Mouse (Mus musculus): Measurements from ENCODE around the gene Mapk9.
A peak's percentile ranks its signal among the peaks of the same experiment; 100 is the strongest.
"Not testable (repeated sequence)": the region's sequence is repeated elsewhere in the genome, so short reads cannot be mapped to it uniquely, and the experiment has no call there.

The Mapk9 gene

GRCm38 (mm10) chr11:49846401-49847070 lies at the start of gene Mapk9:
TSS of gene Mapk9 (plus strand) at chr11:49846751.
- DNase-seq (ENCODE audit: low spot score), result peak; percentile 95

- DNase-seq (ENCODE audit: low spot score), result no peak
Observed at GRCm38 (mm10) chr11:49798931-49799330, 47.6 kb upstream of the Mapk9 start.

- no peak for DNase-seq (ENCODE audit: low spot score)
Observed at GRCm38 (mm10) chr11:49801516-49801915, 45.0 kb upstream of the Mapk9 start.

- no peak for DNase-seq (ENCODE audit: low spot score)
Observed at GRCm38 (mm10) chr11:49803801-49804200, 42.8 kb upstream of the Mapk9 start.

GRCm38 (mm10) chr11:49806218-49806617 lies 40.3 kb upstream of the Mapk9 start:
- no peak for DNase-seq (ENCODE audit: low spot score)

- DNase-seq (ENCODE audit: low spot score), result no peak
Observed at GRCm38 (mm10) chr11:49808946-49809345, 37.6 kb upstream of the Mapk9 start.

- not testable (repeated sequence) for DNase-seq (ENCODE audit: low spot score)
Observed at GRCm38 (mm10) chr11:49810696-49811095, 35.9 kb upstream of the Mapk9 start.

GRCm38 (mm10) chr11:49811099-49811541 lies 35.4 kb upstream of the Mapk9 start:
- no peak for DNase-seq (ENCODE audit: low spot score)

GRCm38 (mm10) chr11:49811879-49812278 lies 34.7 kb upstream of the Mapk9 start:
- DNase-seq (ENCODE audit: low spot score), result no peak

GRCm38 (mm10) chr11:49818869-49819566 lies 27.5 kb upstream of the Mapk9 start:
- DNase-seq (ENCODE audit: low spot score), result no peak

GRCm38 (mm10) chr11:49819676-49820075 lies 26.9 kb upstream of the Mapk9 start:
- DNase-seq (ENCODE audit: low spot score), result no peak

GRCm38 (mm10) chr11:49820928-49821327 lies 25.6 kb upstream of the Mapk9 start:
- no peak for DNase-seq (ENCODE audit: low spot score)

- DNase-seq (ENCODE audit: low spot score), result no peak
Observed at GRCm38 (mm10) chr11:49821546-49821945, 25.0 kb upstream of the Mapk9 start.

- no peak for DNase-seq (ENCODE audit: low spot score)
Observed at GRCm38 (mm10) chr11:49822337-49822736, 24.2 kb upstream of the Mapk9 start.

- DNase-seq (ENCODE audit: low spot score), result peak; percentile 65
Observed at GRCm38 (mm10) chr11:49824896-49825295, 21.7 kb upstream of the Mapk9 start.

GRCm38 (mm10) chr11:49827243-49827642 lies 19.3 kb upstream of the Mapk9 start:
- no peak for DNase-seq (ENCODE audit: low spot score)

- no peak for DNase-seq (ENCODE audit: low spot score)
Observed at GRCm38 (mm10) chr11:49829176-49829745, 17.3 kb upstream of the Mapk9 start.

GRCm38 (mm10) chr11:49831980-49832379 lies 14.6 kb upstream of the Mapk9 start:
- DNase-seq (ENCODE audit: low spot score), result no peak

GRCm38 (mm10) chr11:49832962-49833361 lies 13.6 kb upstream of the Mapk9 start:
- no peak for DNase-seq (ENCODE audit: low spot score)

GRCm38 (mm10) chr11:49834248-49834647 lies 12.3 kb upstream of the Mapk9 start:
- no peak for DNase-seq (ENCODE audit: low spot score)

GRCm38 (mm10) chr11:49835257-49835956 lies 11.1 kb upstream of the Mapk9 start:
- DNase-seq (ENCODE audit: low spot score), result no peak

GRCm38 (mm10) chr11:49837717-49838407 lies 8.7 kb upstream of the Mapk9 start:
- no peak for DNase-seq (ENCODE audit: low spot score)
